Mouse (Mus musculus): ENCODE data around the gene Llgl2. TPM values are rescaled to one million over a fixed set of nuclear protein-coding genes. Genes with fewer than 3 reads are reported as not detected.

Gene Llgl2
- 10 to 100 TPM; 10.5 to 13.4 (median 11.5) TPM for total RNA-seq (2022)

DNA sequence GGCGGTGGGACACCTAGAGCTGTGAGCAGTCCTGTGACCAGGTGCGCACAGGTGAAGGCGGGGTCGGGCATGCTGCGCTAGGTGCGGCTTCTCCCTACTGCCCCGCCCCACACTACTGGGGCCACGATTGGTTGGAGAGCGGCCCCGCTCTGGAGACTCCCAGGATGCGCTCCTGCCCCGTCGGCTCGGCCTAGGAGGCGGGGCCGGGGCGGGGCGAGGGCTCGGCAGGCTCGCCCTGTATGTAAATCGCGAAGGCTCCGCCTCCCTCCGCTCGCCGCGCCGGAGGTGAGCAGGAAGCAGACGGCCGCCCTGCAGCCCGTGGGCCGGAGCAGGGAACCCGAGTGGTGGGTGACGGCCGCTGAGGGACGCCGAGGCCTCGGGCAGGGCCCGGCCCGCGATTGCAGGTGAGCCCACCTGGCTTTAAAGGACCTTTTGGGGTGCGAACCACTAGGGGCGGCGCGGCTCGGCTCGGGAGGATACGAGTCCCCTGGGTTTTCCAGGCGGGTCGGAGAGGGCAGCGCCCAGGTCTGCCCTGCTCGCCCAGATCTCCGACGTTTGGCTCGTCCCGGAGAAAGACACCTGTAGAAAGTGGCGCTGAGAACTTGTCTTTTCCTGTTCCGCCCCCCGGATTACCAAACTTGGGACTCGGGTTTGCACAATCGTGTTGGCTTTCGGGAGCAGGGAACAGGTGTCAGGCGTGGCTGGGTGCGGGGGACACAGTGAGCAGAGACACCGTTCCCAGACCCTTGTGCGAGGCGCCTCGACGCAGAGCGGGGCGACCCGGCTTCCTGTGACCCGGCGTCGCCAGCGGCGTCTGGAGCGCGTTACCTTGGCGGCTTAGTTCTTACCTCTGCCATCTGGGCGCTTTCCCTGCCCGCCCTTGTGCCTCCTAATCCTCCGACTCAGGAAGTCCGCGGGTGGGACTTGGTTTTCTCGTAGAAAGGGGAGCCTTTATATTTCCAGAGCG lies at the start of gene Llgl2:
TSS of gene Llgl2 (plus strand) at position 276 of the 967 bp plus-strand sequence.
- DNase-seq: peak; percentile 77

GRCm38 (mm10) chr11:115774653-115775052 lies 49.2 kb upstream of the Llgl2 start:
- no peak for DNase-seq

DNA sequence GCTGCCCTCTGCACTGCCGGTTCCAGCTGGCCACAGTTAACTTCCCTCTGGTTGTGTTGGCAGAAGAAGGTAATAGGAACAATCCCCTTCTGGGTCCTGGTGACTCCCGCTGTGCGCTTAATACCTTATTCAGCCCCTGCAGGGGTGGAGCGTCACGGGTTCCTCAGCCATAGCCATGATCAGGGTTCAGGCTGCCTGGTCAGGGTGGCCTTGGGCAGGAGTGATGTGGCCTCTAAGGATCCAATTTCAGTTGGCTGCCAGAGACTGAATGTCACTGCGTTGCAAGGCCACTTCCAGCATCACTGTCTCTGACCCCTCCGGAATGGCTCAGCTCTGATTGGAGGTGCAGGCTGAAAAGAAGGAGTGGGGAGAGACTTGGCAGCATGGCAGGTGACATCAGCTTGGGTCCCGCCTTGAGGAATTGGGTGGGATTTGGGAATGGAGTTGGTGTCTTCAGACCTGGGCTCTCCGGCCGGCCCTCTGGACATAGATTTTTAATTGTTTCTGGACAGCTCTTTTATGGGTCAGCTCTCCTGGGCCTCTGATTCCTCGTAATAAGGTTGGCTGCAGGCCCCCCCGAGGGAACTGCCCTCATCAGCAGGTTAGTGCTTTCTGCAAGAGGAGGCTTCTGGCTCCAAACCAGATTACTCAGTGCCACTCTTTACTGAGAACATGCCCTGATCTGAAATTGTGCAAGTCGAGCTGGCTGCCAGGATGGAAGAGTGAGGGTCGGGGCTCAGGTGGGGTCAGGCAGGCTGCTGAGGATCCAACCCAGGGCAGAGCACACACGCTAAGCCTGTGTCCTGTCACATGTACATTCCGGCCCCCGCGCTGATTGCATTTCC lies 47.8 kb upstream of the Llgl2 start:
- DNase-seq: peak; percentile 90

DNA sequence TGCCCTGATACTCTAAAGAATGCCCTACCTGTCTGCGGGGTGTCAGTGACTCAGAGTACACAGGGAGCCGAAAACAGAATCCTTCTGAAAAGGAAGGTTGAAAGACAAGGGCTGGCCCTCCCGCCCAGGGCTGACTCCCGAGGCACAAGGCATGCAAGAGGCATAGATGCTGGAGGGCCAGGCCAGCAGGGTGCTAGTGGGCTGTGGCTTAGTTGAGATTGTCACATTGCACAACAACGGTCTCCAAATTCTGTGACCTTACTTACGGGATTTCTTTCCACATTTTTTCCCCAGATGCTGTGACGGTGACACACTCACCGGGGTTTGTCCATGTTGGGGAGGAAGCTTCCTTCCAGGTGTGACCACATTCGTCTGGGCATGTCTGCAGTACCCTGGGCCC lies 46.9 kb upstream of the Llgl2 start:
- DNase-seq: no peak

GRCm38 (mm10) chr11:115777487-115778335 lies 46.1 kb upstream of the Llgl2 start:
- no peak for DNase-seq

- peak; percentile 93 for DNase-seq
Measured at GRCm38 (mm10) chr11:115779038-115779571, 44.7 kb upstream of the Llgl2 start.

- DNase-seq: no peak
Measured at GRCm38 (mm10) chr11:115780141-115781070, 43.4 kb upstream of the Llgl2 start.

GRCm38 (mm10) chr11:115786473-115786872 lies 37.4 kb upstream of the Llgl2 start:
- no peak for DNase-seq

GRCm38 (mm10) chr11:115789787-115790186 lies 34.1 kb upstream of the Llgl2 start:
- DNase-seq: no peak

- no peak for DNase-seq
Measured at GRCm38 (mm10) chr11:115791919-115792318, 31.9 kb upstream of the Llgl2 start.

DNA sequence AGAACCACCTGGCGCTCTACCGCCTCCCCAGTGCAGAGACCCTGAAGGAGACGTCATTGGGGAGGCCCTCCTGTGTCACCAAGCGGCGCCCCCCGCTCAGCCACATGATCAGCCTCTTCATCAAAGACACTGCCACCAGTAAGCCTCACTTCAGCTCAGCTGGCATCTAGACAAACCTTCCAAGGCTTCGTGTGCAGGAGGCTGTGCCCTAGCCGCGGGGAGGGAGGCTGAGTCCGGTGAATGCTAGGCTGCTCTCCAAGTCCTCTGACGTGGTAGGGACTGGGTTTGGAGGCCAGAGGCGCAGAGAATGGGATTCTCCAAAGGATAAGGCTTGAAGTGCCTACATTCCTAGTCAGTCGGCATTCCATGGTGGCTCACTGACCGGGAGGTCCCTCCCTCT lies 31.5 kb upstream of the Llgl2 start:
- peak; percentile 82 for DNase-seq

- DNase-seq: no peak
Measured at GRCm38 (mm10) chr11:115796898-115797297, 27.0 kb upstream of the Llgl2 start.

- no peak for DNase-seq
Measured at GRCm38 (mm10) chr11:115797665-115798064, 26.2 kb upstream of the Llgl2 start.

DNA sequence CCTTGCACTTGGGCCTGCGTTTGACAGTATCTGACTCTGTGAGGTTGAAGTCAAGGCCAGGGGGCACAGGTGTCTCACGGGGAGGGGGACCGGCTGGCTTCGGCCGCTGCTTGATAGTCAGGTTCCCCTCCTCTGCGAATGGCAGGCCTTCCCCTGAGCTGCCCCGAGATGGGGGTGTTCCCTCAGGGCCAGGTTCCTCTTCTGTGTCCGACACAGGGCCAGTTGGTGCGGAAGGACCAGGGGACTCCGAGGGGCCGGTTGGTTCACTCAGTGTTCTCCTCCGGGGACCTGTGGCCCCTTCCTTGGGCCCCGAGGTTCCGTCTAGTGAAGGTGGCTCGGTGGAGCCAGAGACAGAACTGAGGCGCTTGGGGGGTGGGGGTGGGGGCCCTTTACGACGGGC lies 22.9 kb upstream of the Llgl2 start:
- DNase-seq: no peak

- DNase-seq: no peak
Measured at GRCm38 (mm10) chr11:115803072-115803709, 20.7 kb upstream of the Llgl2 start.

GRCm38 (mm10) chr11:115805005-115805404 lies 18.8 kb upstream of the Llgl2 start:
- no peak for DNase-seq

DNA sequence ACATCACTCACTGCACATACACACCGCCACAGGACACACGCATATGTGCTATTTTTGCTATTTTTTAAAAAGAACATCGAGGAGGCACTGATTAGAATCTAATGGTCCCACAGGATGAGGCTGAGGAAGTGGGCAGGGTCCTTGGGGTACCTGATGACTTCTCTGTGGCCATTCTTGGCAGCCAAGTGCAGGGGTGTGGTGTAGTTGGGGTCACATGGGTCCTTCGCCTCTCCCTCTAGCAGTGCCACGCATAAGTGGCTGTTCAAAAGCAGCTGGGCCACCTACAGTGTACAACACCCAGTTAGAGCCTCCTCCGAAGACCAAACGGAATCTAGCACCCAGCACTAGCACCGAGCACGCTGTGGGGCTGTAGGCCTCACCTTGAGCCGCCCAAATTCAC lies 17.7 kb upstream of the Llgl2 start:
- no peak for DNase-seq

DNA sequence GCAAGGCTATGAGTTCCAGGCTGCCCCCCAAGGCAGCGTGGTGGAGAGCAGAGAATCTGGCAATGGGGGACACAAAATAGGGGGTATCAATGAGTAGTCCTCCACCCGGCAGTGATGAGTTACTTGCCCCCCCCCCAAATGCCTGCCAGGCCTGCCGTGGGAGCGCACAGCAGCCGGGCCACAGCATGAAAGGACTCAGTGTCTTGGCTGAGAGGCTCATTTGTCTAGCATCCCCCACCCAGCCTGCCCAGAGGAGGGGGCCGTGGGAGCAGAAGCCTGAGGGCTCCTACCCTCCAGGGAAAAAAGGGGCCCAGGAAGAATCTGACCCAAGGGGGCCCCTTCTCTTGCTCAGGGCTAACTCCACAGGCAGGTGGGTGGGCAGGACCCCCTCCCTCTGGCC lies 16.5 kb upstream of the Llgl2 start:
- no peak for DNase-seq

DNA sequence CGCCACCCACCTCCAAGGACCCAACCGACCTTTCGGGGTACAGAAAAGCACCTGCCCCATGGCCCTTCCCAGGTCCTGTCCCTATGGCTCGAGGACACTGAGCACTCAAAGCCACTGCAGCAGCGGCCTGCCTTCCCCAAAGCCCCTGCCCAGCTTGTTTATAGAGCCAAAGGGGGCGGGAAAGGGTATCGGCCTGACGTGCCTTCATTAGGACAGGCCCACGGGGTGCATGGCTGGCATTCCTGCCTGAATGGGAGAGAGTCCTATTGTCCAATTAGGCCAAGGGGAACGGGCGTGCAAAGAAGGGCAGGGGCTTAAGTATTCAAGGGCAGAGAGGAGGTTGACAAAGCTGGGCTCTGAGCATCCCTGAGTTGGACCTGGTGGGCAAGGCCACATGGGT lies 15.9 kb upstream of the Llgl2 start:
- no peak for DNase-seq

DNA sequence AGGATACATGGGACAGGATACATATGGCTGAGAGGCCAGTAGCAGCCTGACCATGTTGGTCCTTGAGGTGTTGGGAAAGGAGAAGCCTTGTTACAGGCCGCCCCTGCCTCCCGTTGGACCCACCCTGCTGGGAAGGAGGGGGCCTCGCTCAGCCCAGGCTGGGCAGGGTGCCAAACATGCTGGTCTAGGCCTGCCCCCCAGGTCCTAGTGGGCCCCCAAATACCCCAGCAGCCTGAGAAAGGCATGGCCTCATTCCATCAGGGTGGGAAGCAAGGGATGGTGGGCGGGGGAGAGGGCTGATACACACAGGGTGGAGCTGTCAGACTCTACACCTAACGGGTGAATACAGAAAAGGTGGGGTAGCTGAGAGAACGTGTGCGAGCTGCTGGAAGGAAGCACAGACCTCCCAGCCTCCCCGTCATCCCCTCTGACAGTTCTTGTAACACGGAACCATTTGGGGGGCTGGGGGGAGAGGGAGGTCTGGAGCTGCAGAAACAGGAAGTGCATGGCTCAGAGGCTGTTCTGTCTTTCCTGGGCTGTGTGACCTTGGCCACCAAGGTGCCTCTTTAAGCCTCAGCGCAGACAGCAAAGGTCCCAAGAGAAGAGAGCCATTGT lies 15.0 kb upstream of the Llgl2 start:
- DNase-seq: no peak

Data from adrenal gland, adult 8-10 months (tissue).